Mouse (Mus musculus) frontal cortex, postnatal 14 days (tissue): ENCODE measurements around the gene Mettl7a1.
"Not testable (repeated sequence)": the region's sequence is repeated elsewhere in the genome, so short reads cannot be mapped to it uniquely, and the experiment has no call there.

Experiments used
- DNase-seq, 2 experiments: peaks; one replicate each; pipeline ENCODE4 v3.0.0; 2022; ENCODE audit warnings: low spot score in 2 of 2

Gene Mettl7a1

GRCm38 (mm10) chr15:100300499-100300898, 3.4 kb upstream of the Mettl7a1 start:
- DNase-seq = no peak

GRCm38 (mm10) chr15:100301556-100301955, 2.4 kb upstream of the Mettl7a1 start:
- DNase-seq = no peak

GRCm38 (mm10) chr15:100303428-100304018, 417 bp upstream of the Mettl7a1 start:
- DNase-seq = no peak

GRCm38 (mm10) chr15:100306201-100306600, 2.3 kb downstream of the Mettl7a1 start:
- DNase-seq = no peak

GRCm38 (mm10) chr15:100307438-100308096, 3.6 kb downstream of the Mettl7a1 start:
- not testable (repeated sequence) for DNase-seq

GRCm38 (mm10) chr15:100312346-100312745, 8.4 kb downstream of the Mettl7a1 start:
- no peak for DNase-seq

GRCm38 (mm10) chr15:100314448-100315145, 10.7 kb downstream of the Mettl7a1 start:
- no peak for DNase-seq

- DNase-seq = not testable (repeated sequence)
Measured at GRCm38 (mm10) chr15:100318014-100318671, 14.2 kb downstream of the Mettl7a1 start.

GRCm38 (mm10) chr15:100319884-100320283, 15.9 kb downstream of the Mettl7a1 start:
- DNase-seq = no peak

GRCm38 (mm10) chr15:100320295-100320905, 16.5 kb downstream of the Mettl7a1 start:
- no peak for DNase-seq

GRCm38 (mm10) chr15:100321134-100321533, 17.2 kb downstream of the Mettl7a1 start:
- DNase-seq = no peak

GRCm38 (mm10) chr15:100324021-100324591, 20.2 kb downstream of the Mettl7a1 start:
- no peak for DNase-seq

- DNase-seq = no peak
Measured at GRCm38 (mm10) chr15:100325235-100325634, 21.3 kb downstream of the Mettl7a1 start.

GRCm38 (mm10) chr15:100328089-100328488, 24.1 kb downstream of the Mettl7a1 start:
- DNase-seq = not testable (repeated sequence)

GRCm38 (mm10) chr15:100329336-100329735, 25.4 kb downstream of the Mettl7a1 start:
- DNase-seq = not testable (repeated sequence)

- no peak for DNase-seq
Measured at GRCm38 (mm10) chr15:100330739-100331138, 26.8 kb downstream of the Mettl7a1 start.

- DNase-seq = not testable (repeated sequence)
Measured at GRCm38 (mm10) chr15:100332077-100332961, 28.4 kb downstream of the Mettl7a1 start.

GRCm38 (mm10) chr15:100334629-100335028, 30.7 kb downstream of the Mettl7a1 start, which contains the start of gene Mettl7a3:
TSS of gene Mettl7a3 (plus strand) at chr15:100334929.
- no peak for DNase-seq

GRCm38 (mm10) chr15:100337328-100337727, 33.4 kb downstream of the Mettl7a1 start:
- not testable (repeated sequence) for DNase-seq

GRCm38 (mm10) chr15:100337847-100338246, 33.9 kb downstream of the Mettl7a1 start:
- DNase-seq = peak in 1 of 2 experiments; percentile 18
